Mouse (Mus musculus) midbrain, embryonic 14.5 days (tissue): Measurements from ENCODE around the gene B230217C12Rik. TPM values are rescaled to one million over a fixed set of nuclear protein-coding genes. Genes with fewer than 3 reads are reported as not detected.

Source experiments
- ATAC-seq: fragments of 200-750 bp; cut with Nextera tagmentation; 2 replicates; pipeline ENCODE4 v1.8.0; 2017; ENCODE audit warnings: moderate number of reproducible peaks, moderate library complexity; ENCODE audit not compliant: low FRiP score, low TSS enrichment
- DNase-seq: peaks from one replicate; pipeline ENCODE4 v3.0.0-alpha.2; 2015
- H3K27ac ChIP-seq: fragments of 300-500 bp; sonication (generic); replicated peaks from 2 replicates; pipeline ENCODE4 v1.5.1; 2014; ENCODE audit warnings: mild to moderate bottlenecking, low read depth, low read length, moderate library complexity
- H3K27me3 ChIP-seq: fragments of 300-500 bp; sonication (generic); 2 replicates; pipeline ENCODE4 v1.6.1; 2014; ENCODE audit warnings: low read length, control low read depth, mixed read lengths; ENCODE audit not compliant: control insufficient read depth, insufficient read depth
- H3K36me3 ChIP-seq: fragments of 300-500 bp; sonication (generic); 2 replicates; pipeline ENCODE4 v1.6.1; 2014; ENCODE audit warnings: low read length, control low read depth; ENCODE audit not compliant: control insufficient read depth, insufficient read depth
- H3K4me1 ChIP-seq: fragments of 300-500 bp; sonication (generic); 2 replicates; pipeline ENCODE4 v1.6.1; 2014; ENCODE audit warnings: mild to moderate bottlenecking, antibody characterized with exemption, low read length, control low read depth; ENCODE audit not compliant: control insufficient read depth, insufficient read depth
- H3K4me2 ChIP-seq: fragments of 300-500 bp; sonication (generic); 2 replicates; pipeline ENCODE4 v1.6.1; 2014; ENCODE audit warnings: mild to moderate bottlenecking, low read length, moderate library complexity
- H3K4me3 ChIP-seq: fragments of 300-500 bp; sonication (generic); replicated peaks from 2 replicates; pipeline ENCODE4 v1.5.1; 2014; ENCODE audit warnings: low read depth, low read length
- H3K9ac ChIP-seq: fragments of 300-500 bp; sonication (generic); replicated peaks from 2 replicates; pipeline ENCODE4 v1.6.1; 2014; ENCODE audit warnings: mild to moderate bottlenecking, low read length, moderate library complexity
- H3K9me3 ChIP-seq: fragments of 300-500 bp; sonication (generic); 2 replicates; pipeline ENCODE4 v1.6.1; 2016; ENCODE audit warnings: low read length, control low read depth, mixed read lengths; ENCODE audit not compliant: control insufficient read depth
- WGBS: fragments of 180-500 bp; shearing (Covaris S2); extraction: QIAGEN DNeasy Blood & Tissue Kit; methylation state at CpG from one replicate; pipeline ENCODE4 v1.1.7; 2014; 5-methylcytosine and 5-hydroxymethylcytosine counted together
- polyA plus RNA-seq: library from polyadenylated mRNA; unstranded; fragments of >200 nt; fragmentation: Nextera tagmentation; extraction: Ambion mirVana; gene quantifications from 2 replicates; pipeline ENCODE4 v1.2.1, GENCODE M21; 2014

The B230217C12Rik gene
- polyA plus RNA-seq, 1 experiment from 2014 or later: 32.4 TPM

DNA sequence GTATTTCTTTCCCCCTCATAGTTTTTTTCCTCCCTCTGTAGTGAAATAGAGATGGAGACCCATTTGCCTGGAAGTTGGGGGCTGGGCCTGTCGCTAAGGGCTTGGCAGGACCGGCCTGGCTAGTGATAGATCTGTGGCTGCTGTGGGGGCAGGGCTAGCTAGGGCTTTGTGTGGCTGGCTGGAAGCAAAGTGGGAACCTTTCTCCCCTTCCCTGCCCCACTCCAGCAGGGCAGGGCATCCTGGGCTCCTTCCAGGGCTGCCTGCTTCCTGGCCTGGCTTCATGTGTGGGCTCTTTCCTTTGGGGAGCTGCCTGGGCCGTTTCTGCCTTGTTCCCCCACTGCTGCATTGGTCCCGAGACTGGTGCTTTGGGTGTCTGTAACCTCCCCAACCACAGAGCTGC is 22.0 kb upstream of the B230217C12Rik start:
- ATAC-seq: no peak
- DNase-seq: peak; percentile 73
- peak overlapping the region; percentile 36; the same call in 1 of the 2 replicates for H3K9ac ChIP-seq
- H3K4me1 ChIP-seq: peaks cover 25% of the 10 kb centered on the region
- H3K27ac ChIP-seq: peak overlapping the region; percentile 68
- WGBS: 8% methylated on average over 4 of the region's 4 CpGs
- H3K9me3 ChIP-seq: no peaks in the 10 kb centered on the region
- H3K4me3 ChIP-seq: no peak overlapping the region
- H3K27me3 ChIP-seq: no peaks in the 10 kb centered on the region
- H3K4me2 ChIP-seq: no peak overlapping the region
- H3K36me3 ChIP-seq: peaks cover 65% of the 10 kb centered on the region

GRCm38 (mm10) chr11:97819102-97819501 is 21.5 kb upstream of the B230217C12Rik start:
- Histone ChIP-seq H3K4me2 (no peak overlapping the region), H3K4me3 (no peak overlapping the region), H3K27me3 (no peaks in the 10 kb centered on the region), H3K9ac (no peak overlapping the region), H3K4me1 (peaks cover 21% of the 10 kb centered on the region), H3K36me3 (peaks cover 66% of the 10 kb centered on the region), H3K9me3 (no peaks in the 10 kb centered on the region), H3K27ac (peak overlapping the region; percentile 68)
- ATAC-seq (no peak), DNase-seq (no peak)
- 40% methylated on average over 4 of the region's 4 CpGs for WGBS

- peaks cover 68% of the 10 kb centered on the region for H3K36me3 ChIP-seq
- no peaks in the 10 kb centered on the region for H3K9me3 ChIP-seq
- no peak overlapping the region for H3K27ac ChIP-seq
- no peak overlapping the region for H3K4me2 ChIP-seq
- H3K4me3 ChIP-seq: no peak overlapping the region
- no peak for DNase-seq
- no peak for ATAC-seq
- no peaks in the 10 kb centered on the region for H3K27me3 ChIP-seq
- 77% methylated on average over 5 of the region's 5 CpGs for WGBS
- H3K9ac ChIP-seq: no peak overlapping the region
- H3K4me1 ChIP-seq: peaks cover 20% of the 10 kb centered on the region
Measured at GRCm38 (mm10) chr11:97819923-97820322, 20.7 kb upstream of the B230217C12Rik start.

- Histone ChIP-seq H3K4me2 (no peak overlapping the region), H3K36me3 (peaks cover 68% of the 10 kb centered on the region), H3K27ac (no peak overlapping the region), H3K4me1 (peaks cover 20% of the 10 kb centered on the region), H3K9me3 (no peaks in the 10 kb centered on the region), H3K9ac (no peak overlapping the region), H3K27me3 (no peaks in the 10 kb centered on the region), H3K4me3 (no peak overlapping the region)
- no peak for ATAC-seq
- no peak for DNase-seq
- 70% methylated on average over 4 of the region's 4 CpGs for WGBS
Measured at GRCm38 (mm10) chr11:97820840-97821239, 19.7 kb upstream of the B230217C12Rik start.

- ATAC-seq (no peak), DNase-seq (no peak)
- peaks cover 16% of the 10 kb centered on the region for H3K4me1 ChIP-seq
- H3K36me3 ChIP-seq: peaks cover 68% of the 10 kb centered on the region
- H3K27ac ChIP-seq: no peak overlapping the region
- no peak overlapping the region for H3K4me2 ChIP-seq
- WGBS: 90% methylated on average over 8 of the region's 8 CpGs
- H3K27me3 ChIP-seq: no peaks in the 10 kb centered on the region
- H3K9ac ChIP-seq: no peak overlapping the region
- no peak overlapping the region for H3K4me3 ChIP-seq
- H3K9me3 ChIP-seq: no peaks in the 10 kb centered on the region
Measured at GRCm38 (mm10) chr11:97821401-97822064, 19.0 kb upstream of the B230217C12Rik start.

DNA sequence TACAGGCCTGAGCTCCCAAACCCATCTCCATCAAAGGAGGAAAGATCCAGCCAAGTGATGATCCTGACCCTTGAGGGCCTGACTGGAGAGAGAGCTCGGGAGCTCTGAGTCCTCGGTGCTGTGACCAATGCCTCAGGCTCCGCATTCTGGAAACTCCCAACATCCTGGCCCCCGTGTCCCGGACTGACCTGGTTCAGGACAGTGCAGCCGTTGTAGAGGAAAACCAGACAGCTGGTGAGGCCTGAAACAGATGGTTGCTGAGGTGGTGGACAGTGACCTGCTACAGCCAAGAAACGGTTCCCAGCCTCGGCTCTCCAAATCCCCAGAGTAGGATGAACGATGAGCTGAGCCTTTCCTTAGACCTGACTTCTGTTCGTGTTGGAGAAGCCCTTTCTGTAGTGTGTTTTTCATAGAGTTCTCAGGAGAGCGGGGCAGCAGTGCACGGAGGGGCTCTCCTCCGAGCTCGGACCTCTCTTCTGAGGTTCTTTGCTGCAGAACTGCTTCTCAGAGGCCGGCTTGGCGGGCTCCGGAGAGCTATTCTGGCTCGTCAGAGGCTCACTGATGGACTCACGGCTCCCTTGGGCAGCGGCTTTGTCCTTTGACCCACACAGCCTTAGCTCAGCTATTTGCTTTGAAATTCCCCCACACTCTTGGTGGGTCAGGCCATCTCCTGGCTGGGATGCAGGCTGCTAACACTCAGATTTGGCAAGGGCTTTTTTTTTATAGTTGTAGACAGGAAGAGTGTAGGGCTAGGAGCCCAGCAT is 17.6 kb upstream of the B230217C12Rik start:
- 75% methylated on average over 20 of the region's 20 CpGs for WGBS
- H3K9ac ChIP-seq: no peak overlapping the region

GRCm38 (mm10) chr11:97824168-97824567 is 16.4 kb upstream of the B230217C12Rik start:
- peaks cover 64% of the 10 kb centered on the region for H3K36me3 ChIP-seq
- H3K27ac ChIP-seq: no peak overlapping the region
- H3K4me1 ChIP-seq: no peaks in the 10 kb centered on the region
- H3K4me3 ChIP-seq: no peak overlapping the region
- 96% methylated on average over 11 of the region's 11 CpGs for WGBS
- H3K4me2 ChIP-seq: no peak overlapping the region
- no peak for ATAC-seq
- no peak for DNase-seq
- no peaks in the 10 kb centered on the region for H3K9me3 ChIP-seq
- no peak overlapping the region for H3K9ac ChIP-seq
- H3K27me3 ChIP-seq: no peaks in the 10 kb centered on the region

More for the DNA sequence above, 17.6 kb upstream of the B230217C12Rik start:
- H3K4me3 ChIP-seq: no peak overlapping the region
- H3K9me3 ChIP-seq: no peaks in the 10 kb centered on the region
- no peak overlapping the region for H3K4me2 ChIP-seq
- H3K36me3 ChIP-seq: peaks cover 65% of the 10 kb centered on the region
- ATAC-seq (no peak), DNase-seq (no peak)
- H3K27me3 ChIP-seq: no peaks in the 10 kb centered on the region
- H3K27ac ChIP-seq: no peak overlapping the region
- H3K4me1 ChIP-seq: peaks cover 9% of the 10 kb centered on the region

DNA sequence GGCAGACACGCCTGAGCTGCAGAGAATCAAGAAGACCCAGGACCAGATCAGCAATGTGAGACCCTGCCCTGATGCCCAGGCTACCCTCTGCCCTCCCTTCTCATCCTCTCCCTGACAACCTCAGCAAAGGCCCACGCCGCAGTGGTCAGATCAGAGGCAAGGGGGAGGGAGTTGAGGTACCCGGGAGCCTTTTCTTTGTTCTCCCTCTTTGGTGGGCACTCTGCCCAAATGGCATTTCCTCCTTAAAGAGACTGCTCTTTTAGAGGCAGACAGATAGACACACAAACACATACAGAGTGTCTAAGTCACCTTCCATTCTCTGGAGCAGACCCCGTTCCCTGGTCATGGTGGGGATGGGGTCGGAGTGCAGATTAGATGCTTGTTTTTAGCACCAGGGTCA is 15.7 kb upstream of the B230217C12Rik start:
- Histone ChIP-seq H3K27ac (0 out of 2 replicates have a peak overlapping the region, but pooled peaks have one; percentile 17), H3K9ac (no peak overlapping the region), H3K4me3 (no peak overlapping the region), H3K27me3 (no peaks in the 10 kb centered on the region), H3K4me1 (no peaks in the 10 kb centered on the region), H3K4me2 (no peak overlapping the region), H3K9me3 (no peaks in the 10 kb centered on the region), H3K36me3 (peaks cover 66% of the 10 kb centered on the region)
- DNase-seq: no peak
- ATAC-seq: no peak
- WGBS: 77% methylated on average over 6 of the region's 6 CpGs
